Mouse (Mus musculus): ENCODE measurements around the gene Rgs9bp. TPM values are rescaled to one million over a fixed set of nuclear protein-coding genes. Genes with fewer than 3 reads are reported as not detected.
"Not testable (repeated sequence)": the region's sequence is repeated elsewhere in the genome, so short reads cannot be mapped to it uniquely, and the experiment has no call there.

Gene Rgs9bp
- total RNA-seq, 2 experiments from 2014 or later: 0.36 to 1.2 TPM

- no peak; the same call in 1 of the 2 replicates for ATAC-seq (replicated peaks; ENCODE audit: poor library complexity, severe bottlenecking)
Observed at GRCm38 (mm10) chr7:35584068-35584785, 1.2 kb downstream of the Rgs9bp start.

- no peak for ATAC-seq (replicated peaks; ENCODE audit: poor library complexity, severe bottlenecking)
Observed at GRCm38 (mm10) chr7:35583476-35584025, 1.8 kb downstream of the Rgs9bp start.

DNA sequence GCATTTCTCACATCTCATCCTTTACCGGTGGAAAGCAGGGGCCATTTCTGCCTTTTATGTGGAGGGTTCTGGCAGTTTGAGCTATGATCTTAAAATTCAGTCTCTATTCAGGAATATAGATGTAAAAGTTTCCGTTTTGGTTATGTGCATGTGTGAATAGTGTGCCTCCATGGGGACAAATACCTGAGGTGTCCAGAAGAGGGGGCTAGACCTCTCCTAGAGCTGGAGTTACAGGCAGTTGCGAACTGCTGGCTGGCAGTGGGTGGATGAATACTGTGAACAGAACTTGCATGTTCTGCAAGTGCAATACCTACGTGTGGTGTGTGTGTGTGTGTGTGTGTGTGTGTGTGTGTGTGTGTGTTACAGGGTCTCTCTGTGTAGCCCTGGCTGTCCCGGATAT, 2.7 kb downstream of the Rgs9bp start:
- no peak for ATAC-seq (replicated peaks; ENCODE audit: poor library complexity, severe bottlenecking)

DNA sequence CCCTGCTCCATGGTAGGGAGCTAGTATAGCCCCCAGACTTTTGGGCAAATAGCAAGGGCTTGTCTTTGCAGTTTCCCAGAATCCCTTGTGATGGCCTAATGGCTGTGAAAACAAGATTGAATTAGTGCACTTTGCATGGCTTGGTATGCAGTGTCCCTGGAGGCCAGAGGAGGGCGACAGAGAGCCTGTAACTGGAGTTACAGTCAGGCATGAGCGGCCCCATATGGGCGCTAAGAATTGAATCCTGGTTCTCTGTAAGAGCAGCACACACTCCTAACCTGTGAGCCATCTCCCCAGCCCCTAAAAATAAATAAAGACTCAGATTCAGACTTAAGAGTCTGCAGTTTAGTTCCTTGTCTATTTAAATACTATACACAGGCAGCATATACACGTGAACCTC, 5.5 kb downstream of the Rgs9bp start:
- ATAC-seq (replicated peaks; ENCODE audit: poor library complexity, severe bottlenecking): peak; percentile 79

DNA sequence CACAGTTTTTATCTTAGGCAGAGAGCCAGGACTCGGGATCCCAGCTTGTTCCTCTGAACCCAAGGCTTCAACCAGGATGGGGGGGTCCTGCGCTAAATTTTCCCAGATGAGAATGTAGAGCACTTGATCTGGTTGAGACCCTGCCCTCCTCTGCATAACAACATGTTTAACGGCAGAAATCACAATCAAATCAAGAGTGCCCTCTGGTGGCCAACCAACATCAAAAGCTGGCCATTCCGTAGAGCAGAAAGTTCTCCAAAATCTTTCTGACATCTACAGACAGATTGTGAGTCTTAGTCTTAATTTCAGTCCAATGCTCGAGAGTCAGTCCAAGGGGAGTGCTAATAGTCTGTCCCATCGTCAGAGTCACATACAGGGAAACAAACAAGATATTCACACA, 14.5 kb downstream of the Rgs9bp start:
- not testable (repeated sequence) for ATAC-seq (replicated peaks; ENCODE audit: poor library complexity, severe bottlenecking)

- ATAC-seq (replicated peaks; ENCODE audit: poor library complexity, severe bottlenecking): not testable (repeated sequence)
Observed at GRCm38 (mm10) chr7:35569724-35570123, 15.7 kb downstream of the Rgs9bp start.

DNA sequence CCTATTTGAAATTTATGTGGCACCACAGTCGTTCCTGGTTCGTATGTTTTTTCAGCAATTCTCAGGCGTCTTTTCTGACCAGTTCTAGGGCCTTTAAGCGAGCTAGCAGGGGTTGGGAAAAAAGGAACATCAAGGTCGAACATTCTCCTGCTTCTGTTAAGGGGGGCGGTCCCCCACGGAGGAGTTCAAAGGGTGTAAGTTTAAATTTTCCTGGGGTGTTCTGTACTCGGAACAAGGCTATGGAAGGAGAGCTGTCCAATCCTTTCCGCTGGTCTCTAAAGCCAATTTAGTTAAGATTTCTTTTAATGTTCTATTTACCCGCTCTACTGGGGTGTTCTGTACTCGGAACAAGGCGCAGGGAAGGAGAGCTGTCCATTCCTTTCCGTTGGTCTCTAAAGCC, 19.4 kb downstream of the Rgs9bp start:
- not testable (repeated sequence) for ATAC-seq (replicated peaks; ENCODE audit: poor library complexity, severe bottlenecking)

- ATAC-seq (replicated peaks; ENCODE audit: poor library complexity, severe bottlenecking): not testable (repeated sequence)
Observed at GRCm38 (mm10) chr7:35564872-35565271, 20.5 kb downstream of the Rgs9bp start.

DNA sequence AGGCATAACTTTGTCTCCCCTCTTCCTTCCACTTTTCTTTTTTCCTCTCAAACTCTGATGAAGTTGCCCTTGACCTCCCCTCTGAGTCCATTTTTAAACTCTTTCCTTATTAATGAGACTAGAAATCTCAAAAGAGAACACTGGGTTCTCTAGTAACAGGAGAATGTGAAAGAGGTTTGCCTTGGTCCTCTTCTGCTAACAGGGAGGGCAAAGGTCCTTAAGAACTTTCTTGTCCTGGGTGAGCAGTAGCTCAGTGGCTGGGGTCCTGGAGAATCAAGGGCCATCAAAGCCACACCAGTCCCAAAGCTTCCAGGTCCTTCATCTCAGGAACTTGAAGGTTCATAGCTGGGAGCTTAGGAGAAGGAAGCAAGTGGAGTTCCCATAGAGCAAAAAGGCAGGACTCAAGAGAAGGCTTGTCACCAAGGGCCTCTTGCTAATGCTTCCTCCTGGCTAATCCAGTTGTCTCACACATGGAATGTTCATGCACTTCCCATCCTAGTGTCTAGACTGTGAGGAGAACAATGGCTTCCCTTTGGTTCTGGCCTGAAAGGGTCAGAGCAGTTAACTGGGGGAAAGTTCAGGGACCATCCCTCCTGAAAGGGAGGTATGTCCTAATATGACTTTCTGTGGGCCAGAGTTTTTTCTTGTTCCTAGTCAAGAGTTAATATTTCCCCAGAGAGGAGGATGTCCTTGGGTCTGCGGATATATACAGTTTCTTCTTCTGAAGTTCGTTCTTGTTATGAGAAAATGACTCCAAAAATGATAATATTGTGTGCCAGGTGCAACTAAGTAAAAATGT, 21.1 kb downstream of the Rgs9bp start:
- ATAC-seq (replicated peaks; ENCODE audit: poor library complexity, severe bottlenecking): no peak

- ATAC-seq (replicated peaks; ENCODE audit: poor library complexity, severe bottlenecking): no peak
Observed at GRCm38 (mm10) chr7:35563071-35563470, 22.3 kb downstream of the Rgs9bp start.

- no peak; the same call in 1 of the 2 replicates for ATAC-seq (replicated peaks; ENCODE audit: poor library complexity, severe bottlenecking)
Observed at GRCm38 (mm10) chr7:35559838-35560237, 25.5 kb downstream of the Rgs9bp start.

DNA sequence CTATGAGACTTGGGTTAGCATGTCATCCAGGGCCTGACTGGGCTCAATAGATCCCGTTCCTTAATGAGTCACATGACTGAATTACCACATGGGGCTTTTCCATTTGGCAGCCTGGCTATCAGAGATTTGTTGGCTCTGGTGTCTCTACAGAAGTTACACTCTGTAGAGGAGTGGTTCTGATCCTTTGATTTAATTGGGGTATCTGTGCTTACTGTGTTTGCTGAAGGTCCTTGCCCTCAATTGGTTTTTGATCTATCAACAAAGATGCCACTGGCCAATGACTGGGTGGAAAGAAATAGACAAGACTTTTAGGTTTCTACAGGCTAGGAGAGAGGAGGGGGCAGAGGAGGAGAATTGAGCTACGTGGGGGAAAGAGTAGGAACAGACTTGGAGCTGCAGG, 26.7 kb downstream of the Rgs9bp start:
- ATAC-seq (replicated peaks; ENCODE audit: poor library complexity, severe bottlenecking): no peak

GRCm38 (mm10) chr7:35557577-35557976, 27.8 kb downstream of the Rgs9bp start:
- peak; percentile 39 for ATAC-seq (replicated peaks; ENCODE audit: poor library complexity, severe bottlenecking)

DNA sequence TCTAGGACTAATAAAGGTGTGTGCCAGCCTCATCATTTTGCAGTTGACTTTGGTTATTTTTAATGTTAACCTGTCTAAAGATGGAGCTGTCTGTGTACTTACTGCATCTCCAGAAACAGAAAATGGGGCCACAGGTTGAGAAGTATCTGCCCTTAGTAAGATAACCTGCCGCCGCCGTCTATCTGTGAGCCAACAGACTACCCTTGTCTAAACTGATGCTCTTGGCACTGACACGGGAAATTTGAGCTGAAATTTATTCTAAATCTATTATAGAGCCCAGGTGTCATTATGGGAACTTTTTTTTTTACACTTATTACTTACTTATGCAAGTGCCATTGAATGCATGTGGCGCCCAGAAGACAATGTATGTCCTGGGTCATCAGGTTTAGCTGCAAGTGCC, 28.5 kb downstream of the Rgs9bp start:
- no peak for ATAC-seq (replicated peaks; ENCODE audit: poor library complexity, severe bottlenecking)

DNA sequence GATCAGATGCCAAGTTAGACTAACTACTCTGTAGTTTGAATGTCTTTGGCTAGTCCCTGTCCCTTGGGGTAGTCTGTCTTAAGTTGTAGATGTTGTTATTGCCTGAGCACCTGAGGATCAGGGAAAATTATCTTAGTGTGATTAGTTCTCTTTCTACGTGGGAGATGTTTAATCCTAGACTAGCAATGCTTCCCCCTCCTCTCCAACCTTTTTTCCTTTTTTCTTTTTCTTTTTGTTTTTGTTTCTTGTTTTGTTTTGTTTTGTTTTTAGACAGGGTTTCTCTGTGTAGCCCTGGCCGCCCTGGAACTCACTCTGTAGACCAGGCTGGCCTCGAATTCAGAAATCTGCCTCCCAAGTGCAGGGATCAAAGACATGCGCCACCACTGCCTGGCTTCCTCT, 29.2 kb downstream of the Rgs9bp start, which contains the start of gene Nudt19:
Nudt19 (minus strand) TSS at position 100 of the 399 bp plus-strand sequence.
- no peak for ATAC-seq (replicated peaks; ENCODE audit: poor library complexity, severe bottlenecking)

- ATAC-seq (replicated peaks; ENCODE audit: poor library complexity, severe bottlenecking): peak; percentile 66
Observed at GRCm38 (mm10) chr7:35555224-35556204, 29.9 kb downstream of the Rgs9bp start.

GRCm38 (mm10) chr7:35554605-35555175, 30.7 kb downstream of the Rgs9bp start:
- ATAC-seq (replicated peaks; ENCODE audit: poor library complexity, severe bottlenecking): peak; percentile 31

- no peak for ATAC-seq (replicated peaks; ENCODE audit: poor library complexity, severe bottlenecking)
Observed at GRCm38 (mm10) chr7:35553751-35554604, 31.4 kb downstream of the Rgs9bp start.

- ATAC-seq (replicated peaks; ENCODE audit: poor library complexity, severe bottlenecking): peak; percentile 92
Observed at GRCm38 (mm10) chr7:35545881-35546280, 39.5 kb downstream of the Rgs9bp start.

Measured in granulocyte monocyte progenitor cell, adult 5-6 weeks (primary cell).